Mouse (Mus musculus) embryo, embryonic 9.5 days (tissue): ENCODE results near the gene Clec12b.

Experiments
- DNase-seq: peaks from one replicate; pipeline ENCODE4 v3.0.0-alpha.2; 2017; ENCODE audit errors: extremely low spot score

Gene Clec12b

DNA sequence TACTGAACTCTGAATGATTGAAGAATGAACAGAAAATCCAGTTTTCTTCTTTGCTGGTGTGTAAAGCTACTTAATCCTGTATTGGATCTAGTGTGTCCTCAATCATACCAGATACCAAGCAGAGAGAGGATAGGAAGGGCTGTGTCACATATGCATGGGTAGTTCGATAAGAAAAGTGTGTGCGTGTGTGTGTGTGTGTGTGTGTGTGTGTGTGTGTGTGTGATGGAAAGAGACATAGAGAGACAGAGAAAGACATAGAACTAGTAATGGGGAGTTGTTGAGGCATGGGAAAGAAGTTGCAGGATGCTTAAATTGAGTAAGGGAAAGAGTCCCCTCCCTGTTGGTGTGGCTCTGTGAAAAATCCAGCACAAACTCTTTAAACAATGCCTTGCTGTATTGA, at the start of gene Clec12b:
Clec12b (minus strand) TSS at position 101 of the 400 bp plus-strand sequence.
- DNase-seq: no peak

- no peak for DNase-seq
These were observed 48.6 kb upstream of the Clec12b start for GRCm38 (mm10) chr6:129434239-129434638.

DNA sequence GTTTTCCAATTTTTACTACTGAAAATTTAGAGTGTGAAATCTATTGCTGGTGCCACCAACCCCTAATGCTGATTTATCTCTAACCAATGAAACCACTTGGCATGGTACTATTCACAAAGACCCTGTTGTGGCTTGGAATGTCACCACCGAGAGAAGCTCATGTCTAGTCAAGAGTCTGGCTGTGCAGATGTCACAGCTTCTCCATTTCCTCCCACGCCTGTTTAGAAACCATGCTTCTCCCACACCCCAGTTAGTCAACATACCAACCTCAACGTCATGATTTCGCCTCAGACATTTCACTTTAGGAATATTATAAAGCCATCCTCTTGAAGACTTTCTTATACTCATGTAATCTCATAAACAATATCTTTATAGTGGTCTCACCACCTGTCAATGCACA, 41.6 kb upstream of the Clec12b start:
- DNase-seq: no peak

DNA sequence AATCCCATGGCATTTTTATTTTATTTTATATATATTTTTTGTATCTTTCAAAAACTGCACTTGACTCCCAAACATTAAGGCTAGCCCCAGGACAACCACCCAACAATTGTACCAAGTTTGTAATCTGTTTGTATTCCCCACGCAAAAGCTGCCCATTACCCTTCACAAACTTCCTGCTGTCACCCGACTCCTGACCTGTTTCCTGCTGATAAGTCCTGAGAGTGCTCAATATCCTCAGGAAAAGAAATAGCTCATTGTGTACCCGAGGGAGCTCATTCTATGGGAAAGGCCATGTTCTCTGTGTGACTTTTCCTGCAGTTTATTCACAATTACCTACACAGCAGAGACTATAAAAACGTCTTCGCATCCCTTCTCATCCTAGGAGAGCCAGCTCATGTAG, 40.1 kb upstream of the Clec12b start:
- DNase-seq: peak; percentile 28

DNA sequence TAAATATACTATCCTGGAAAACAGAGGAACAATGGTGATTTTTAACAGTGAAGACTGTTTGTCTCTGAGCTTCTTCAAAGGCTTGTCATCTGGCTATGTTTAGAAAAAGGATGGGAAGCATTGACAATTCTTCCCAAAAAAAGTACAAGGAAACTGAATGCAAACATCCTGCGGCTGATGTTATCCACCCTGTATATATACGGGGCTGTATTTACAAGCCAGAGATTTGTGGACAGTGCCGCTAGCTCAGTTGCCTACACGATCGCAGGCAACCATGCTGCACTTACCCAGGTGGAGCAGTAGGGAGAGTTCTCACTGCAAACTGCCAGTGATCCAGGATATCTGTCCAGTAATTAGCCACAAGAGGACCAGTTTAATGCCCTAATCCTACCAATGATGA, 39.5 kb upstream of the Clec12b start:
- DNase-seq: no peak

DNA sequence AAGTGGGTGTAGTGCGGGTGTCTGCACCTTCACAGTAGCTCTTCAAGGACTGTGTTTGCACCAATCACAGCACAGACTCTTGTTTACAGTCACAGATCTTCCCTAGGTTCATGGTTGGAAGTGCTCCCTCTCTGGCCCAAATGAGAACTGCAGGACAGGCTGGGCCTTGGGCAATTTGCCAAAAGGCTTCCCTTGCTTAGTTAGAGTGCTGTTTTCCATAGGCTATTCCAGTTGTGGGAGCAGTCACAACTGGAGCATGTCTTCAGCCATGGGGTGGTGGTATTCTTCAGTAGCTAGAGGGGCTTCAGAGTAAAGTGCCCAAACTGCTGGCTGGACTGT, 38.0 kb upstream of the Clec12b start:
- DNase-seq: peak; percentile 65

- DNase-seq: no peak
These were observed 37.5 kb upstream of the Clec12b start for GRCm38 (mm10) chr6:129423040-129423733.

- DNase-seq: no peak
These were observed 36.6 kb upstream of the Clec12b start for GRCm38 (mm10) chr6:129422311-129422710.

- no peak for DNase-seq
These were observed 28.5 kb upstream of the Clec12b start for GRCm38 (mm10) chr6:129414177-129414576.

DNA sequence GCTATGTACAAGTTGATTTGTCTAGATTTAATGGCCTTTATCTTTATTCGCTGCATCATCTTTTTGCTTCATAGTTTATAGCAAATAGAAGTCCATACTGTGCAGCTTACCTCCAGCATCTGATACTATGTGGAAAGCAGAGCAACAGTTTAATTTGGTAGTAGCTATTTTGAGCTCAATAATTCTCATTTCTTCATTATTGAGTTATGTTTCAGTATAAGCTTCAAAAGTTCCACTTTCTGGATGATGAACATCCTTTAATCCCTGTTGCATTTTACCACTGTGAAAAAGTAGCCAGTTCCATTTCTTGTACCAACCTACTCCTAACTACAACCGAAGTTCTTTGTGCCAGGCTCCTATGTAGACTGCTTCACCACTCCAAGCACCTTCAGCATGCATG, 22.9 kb upstream of the Clec12b start, which contains the start of gene Clec9a:
Clec9a (plus strand) TSS at position 301 of the 400 bp plus-strand sequence.
- DNase-seq: no peak

- no peak for DNase-seq
These were observed 21.6 kb upstream of the Clec12b start for GRCm38 (mm10) chr6:129407324-129407723.

DNA sequence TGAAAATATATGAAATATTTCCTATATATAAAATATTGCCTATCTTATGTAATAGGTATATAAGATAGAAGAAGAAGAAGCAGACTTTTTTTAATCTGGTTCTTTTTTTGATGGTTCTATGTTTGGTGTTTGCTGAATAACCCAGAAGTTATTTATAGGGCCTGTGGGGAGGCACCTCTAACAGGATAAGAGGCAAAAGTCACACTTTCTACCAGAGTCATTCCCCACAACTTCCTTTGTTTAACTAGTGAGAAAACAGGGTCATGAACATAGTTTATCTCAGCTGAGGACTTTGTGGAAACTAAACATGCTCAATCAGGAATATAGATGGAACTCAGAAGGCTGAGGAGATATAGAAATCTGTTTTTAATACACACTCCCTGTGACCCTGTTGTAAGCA, 20.3 kb upstream of the Clec12b start:
- DNase-seq: no peak

GRCm38 (mm10) chr6:129403391-129403790, 17.7 kb upstream of the Clec12b start:
- no peak for DNase-seq

DNA sequence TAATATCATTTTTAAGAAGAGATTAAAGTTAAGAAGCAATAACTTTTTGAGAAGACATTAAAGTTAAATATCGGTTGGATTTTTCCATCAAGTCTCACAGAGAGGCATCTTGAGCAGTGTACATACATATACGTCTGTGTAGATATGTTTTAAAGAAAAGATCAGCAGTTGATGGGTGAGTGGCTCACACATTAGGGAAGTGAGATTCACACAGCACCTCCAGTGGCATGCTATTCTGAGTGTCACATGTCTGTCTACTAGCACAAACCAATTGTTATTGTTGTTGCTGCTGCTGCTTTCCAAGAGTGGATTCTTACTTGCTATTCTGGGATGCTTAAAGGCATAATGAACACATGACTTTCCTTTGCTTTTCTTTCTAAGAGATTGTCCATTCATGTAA, 16.7 kb upstream of the Clec12b start:
- no peak for DNase-seq

GRCm38 (mm10) chr6:129399945-129400344, 14.3 kb upstream of the Clec12b start:
- DNase-seq: no peak

DNA sequence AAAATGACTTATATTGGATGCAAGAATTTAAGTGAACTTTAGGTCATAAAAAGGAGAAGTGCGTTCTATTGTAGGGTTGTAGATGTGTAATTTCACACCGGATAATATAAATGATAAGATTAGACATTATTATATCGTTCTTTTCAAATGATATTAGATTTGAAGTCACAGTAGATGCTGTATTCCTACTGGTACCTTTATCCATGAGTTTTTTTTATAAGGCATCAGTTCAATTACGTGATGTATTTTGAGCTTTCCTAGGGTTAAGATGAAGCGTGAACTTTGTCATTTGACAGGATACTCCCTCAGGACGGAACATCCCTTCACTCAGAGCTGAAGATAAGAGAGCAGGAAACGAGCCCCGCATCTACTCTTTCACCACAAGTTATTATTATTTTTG, 11.3 kb upstream of the Clec12b start, which contains the start of gene Clec1b:
Clec1b (plus strand) TSS at position 301 of the 400 bp plus-strand sequence.
- no peak for DNase-seq

DNA sequence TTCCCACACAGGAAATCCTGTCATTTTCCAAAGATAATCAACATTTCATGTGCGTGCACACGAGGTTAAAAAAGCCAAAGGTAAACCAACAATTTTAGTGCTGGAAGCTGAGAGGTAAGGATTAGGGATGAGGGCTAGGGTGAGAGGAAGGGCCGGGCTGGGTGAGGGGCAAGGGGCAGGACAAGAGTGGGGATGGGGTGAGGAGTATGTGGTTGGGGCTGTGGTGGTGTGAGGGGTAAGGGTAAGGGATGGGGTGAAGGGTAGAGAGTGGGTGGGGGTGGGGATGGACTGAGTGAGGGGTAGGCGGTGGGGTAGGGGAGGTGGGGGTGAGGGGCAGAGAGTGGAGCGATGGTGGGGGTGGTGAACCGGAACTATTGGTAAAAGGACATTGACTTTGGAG, 8.1 kb upstream of the Clec12b start:
- DNase-seq: no peak

GRCm38 (mm10) chr6:129393087-129393720, 7.5 kb upstream of the Clec12b start:
- no peak for DNase-seq

GRCm38 (mm10) chr6:129385000-129385399, 674 bp downstream of the Clec12b start:
- DNase-seq: no peak

DNA sequence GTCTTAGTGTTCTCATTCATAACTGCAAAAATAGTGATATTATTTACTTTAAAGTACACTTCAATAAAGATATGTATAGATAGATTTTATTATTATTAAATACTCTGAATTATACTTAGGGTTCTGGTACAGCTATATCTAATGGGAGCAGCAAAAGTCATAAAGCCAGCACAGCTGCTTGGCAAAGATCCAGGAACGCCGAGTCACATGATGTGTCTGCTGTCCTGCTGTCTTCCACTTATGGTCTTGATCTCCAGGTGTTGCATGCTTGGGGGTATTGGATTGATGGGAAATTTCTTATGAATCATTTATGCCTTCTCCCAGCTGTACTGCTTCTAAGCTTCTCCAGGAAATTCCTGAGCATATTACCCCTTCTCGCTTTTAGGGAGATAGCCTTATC, 2.2 kb downstream of the Clec12b start:
- DNase-seq: no peak

DNA sequence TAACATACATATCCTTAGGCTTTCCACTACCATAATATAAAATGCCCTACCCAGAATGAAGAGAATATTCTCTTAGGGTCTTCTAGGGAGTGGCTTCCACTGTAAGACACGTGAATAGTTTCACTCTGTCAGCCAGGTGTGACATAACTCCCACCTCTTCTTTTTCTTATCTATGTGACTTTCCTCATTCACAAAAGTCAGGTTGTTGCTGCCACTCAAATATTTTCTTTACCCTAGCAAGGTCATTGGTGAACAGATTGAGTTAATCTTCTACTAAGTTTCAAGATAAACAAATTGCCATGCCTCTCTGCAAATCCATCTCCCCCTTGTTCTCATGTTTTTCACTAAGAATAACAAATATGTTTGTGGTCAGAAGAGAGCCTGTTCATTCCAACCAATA, 3.9 kb downstream of the Clec12b start:
- DNase-seq: no peak

GRCm38 (mm10) chr6:129380454-129380853, 5.2 kb downstream of the Clec12b start:
- DNase-seq: no peak

DNA sequence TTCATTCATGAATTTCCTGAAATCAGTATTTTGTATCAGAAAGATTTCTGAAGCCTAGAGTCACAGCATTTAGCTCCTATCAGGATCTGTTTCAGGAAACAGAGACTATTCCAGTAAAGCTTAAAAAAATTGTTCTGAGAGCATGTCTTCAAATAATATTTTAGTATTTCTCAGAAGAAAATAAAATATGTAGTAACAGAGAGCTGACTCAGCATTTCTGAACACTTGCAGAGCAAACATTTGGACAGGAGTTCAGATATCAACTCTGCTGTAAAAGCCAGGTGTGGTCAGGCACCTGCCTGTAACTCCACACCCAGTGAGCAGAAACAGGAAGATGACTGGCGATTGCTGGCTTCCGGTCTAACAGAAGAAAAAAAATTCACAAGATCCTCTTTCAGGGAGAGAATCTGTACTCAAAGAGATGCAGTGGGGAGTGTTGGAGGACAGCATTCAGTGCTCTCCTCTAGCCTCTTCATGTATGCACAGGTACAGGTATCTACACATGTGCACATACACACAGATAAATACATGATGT, 10.7 kb downstream of the Clec12b start:
- no peak for DNase-seq
